Mouse (Mus musculus): Measurements from ENCODE around the gene Olfr877. TPM values are rescaled to one million over a fixed set of nuclear protein-coding genes. Genes with fewer than 3 reads are reported as not detected.

Gene Olfr877
- polyA plus RNA-seq (2014; fragmentation: Nextera tagmentation; extraction: Ambion mirVana), result not detected in 2 replicates

DNA sequence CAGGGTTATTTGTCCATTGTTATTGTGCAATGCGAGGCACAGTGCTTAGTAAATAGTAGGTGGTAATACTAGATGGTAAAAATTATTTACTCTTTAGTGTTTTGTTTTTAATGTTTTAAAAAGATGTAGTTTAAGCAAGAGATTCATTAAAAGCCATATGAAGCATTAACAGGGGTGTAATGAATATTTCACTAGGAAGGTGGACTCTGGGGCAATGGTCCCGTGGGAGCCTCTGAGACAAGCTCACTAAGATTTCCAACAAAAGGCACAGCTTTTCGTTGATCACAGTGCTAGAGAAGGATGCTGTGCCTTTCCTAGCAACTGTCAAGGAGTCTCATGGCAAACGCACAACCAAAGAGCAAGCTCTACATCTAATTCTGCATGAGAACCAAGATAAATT lies at the start of gene Olfr877:
Olfr877 (plus strand) TSS at position 301 of the 400 bp plus-strand sequence.
- no peak within 1 kb of the TSS for H3K4me3 ChIP-seq (replicated peaks; ENCODE audit: low read length)
- DNase-seq (ENCODE audit: low spot score) (no peak), ATAC-seq (ENCODE audit: low FRiP score) (no peak)
- H3K9me3 ChIP-seq (ENCODE audit: control insufficient read depth, low read length), result no peaks in the 10 kb centered on the region
- H3K4me1 ChIP-seq (replicated peaks; ENCODE audit: control insufficient read depth, insufficient read depth, low read length), result no peaks in the 10 kb centered on the region
- H3K36me3 ChIP-seq (replicated peaks; ENCODE audit: control insufficient read depth, insufficient read depth), result no peaks in the 10 kb centered on the region
- H3K9ac ChIP-seq, result no peak within 1 kb of the TSS
- H3K27me3 ChIP-seq (ENCODE audit: control insufficient read depth, insufficient read depth, low read length), result no peaks in the 10 kb centered on the region
- no peak within 1 kb of the TSS for H3K4me2 ChIP-seq (replicated peaks)
- 80% methylated on average over 4 of the region's 4 CpGs for WGBS
- H3K27ac ChIP-seq, result no peak within 1 kb of the TSS

- Histone ChIP-seq H3K36me3 (replicated peaks; ENCODE audit: control insufficient read depth, insufficient read depth) (no peaks in the 10 kb centered on the region), H3K4me1 (replicated peaks; ENCODE audit: control insufficient read depth, insufficient read depth, low read length) (no peaks in the 10 kb centered on the region), H3K9ac (no peak overlapping the region), H3K4me2 (replicated peaks) (no peak overlapping the region), H3K27ac (no peak overlapping the region), H3K27me3 (ENCODE audit: control insufficient read depth, insufficient read depth, low read length) (no peaks in the 10 kb centered on the region), H3K4me3 (replicated peaks; ENCODE audit: low read length) (no peak overlapping the region), H3K9me3 (ENCODE audit: control insufficient read depth, low read length) (no peaks in the 10 kb centered on the region)
- DNase-seq (ENCODE audit: low spot score) (no peak), ATAC-seq (ENCODE audit: low FRiP score) (no peak)
Measured at GRCm38 (mm10) chr9:37807235-37807634, 46.8 kb upstream of the Olfr877 start.

GRCm38 (mm10) chr9:37808456-37808855 lies 45.6 kb upstream of the Olfr877 start:
- ATAC-seq (ENCODE audit: low FRiP score) (no peak), DNase-seq (ENCODE audit: low spot score) (no peak)
- H3K9me3 ChIP-seq (ENCODE audit: control insufficient read depth, low read length), result no peaks in the 10 kb centered on the region

GRCm38 (mm10) chr9:37808976-37809375 lies 45.1 kb upstream of the Olfr877 start:
- no peak for DNase-seq (ENCODE audit: low spot score)

More at GRCm38 (mm10) chr9:37808456-37808855, 45.6 kb upstream of the Olfr877 start:
- no peak overlapping the region for H3K27ac ChIP-seq
- no peak overlapping the region for H3K9ac ChIP-seq
- no peaks in the 10 kb centered on the region for H3K27me3 ChIP-seq (ENCODE audit: control insufficient read depth, insufficient read depth, low read length)
- no peaks in the 10 kb centered on the region for H3K36me3 ChIP-seq (replicated peaks; ENCODE audit: control insufficient read depth, insufficient read depth)
- H3K4me1 ChIP-seq (replicated peaks; ENCODE audit: control insufficient read depth, insufficient read depth, low read length), result no peaks in the 10 kb centered on the region
- WGBS, result 96% methylated on average over 3 of the region's 3 CpGs
- no peak overlapping the region for H3K4me3 ChIP-seq (replicated peaks; ENCODE audit: low read length)
- H3K4me2 ChIP-seq (replicated peaks), result no peak overlapping the region

GRCm38 (mm10) chr9:37814696-37815095 lies 39.4 kb upstream of the Olfr877 start:
- Histone ChIP-seq H3K9ac (no peak overlapping the region), H3K36me3 (replicated peaks; ENCODE audit: control insufficient read depth, insufficient read depth) (no peaks in the 10 kb centered on the region), H3K4me2 (replicated peaks) (no peak overlapping the region), H3K27ac (no peak overlapping the region), H3K9me3 (ENCODE audit: control insufficient read depth, low read length) (no peaks in the 10 kb centered on the region), H3K4me1 (replicated peaks; ENCODE audit: control insufficient read depth, insufficient read depth, low read length) (no peaks in the 10 kb centered on the region), H3K4me3 (replicated peaks; ENCODE audit: low read length) (no peak overlapping the region), H3K27me3 (ENCODE audit: control insufficient read depth, insufficient read depth, low read length) (no peaks in the 10 kb centered on the region)
- WGBS, result 40% methylated on average over 3 of the region's 3 CpGs
- peak; percentile 50 for DNase-seq (ENCODE audit: low spot score)
- ATAC-seq (ENCODE audit: low FRiP score), result no peak

More at GRCm38 (mm10) chr9:37808976-37809375, 45.1 kb upstream of the Olfr877 start:
- H3K27me3 ChIP-seq (ENCODE audit: control insufficient read depth, insufficient read depth, low read length), result no peaks in the 10 kb centered on the region
- H3K36me3 ChIP-seq (replicated peaks; ENCODE audit: control insufficient read depth, insufficient read depth), result no peaks in the 10 kb centered on the region
- no peak overlapping the region for H3K4me3 ChIP-seq (replicated peaks; ENCODE audit: low read length)
- H3K27ac ChIP-seq, result no peak overlapping the region
- H3K9me3 ChIP-seq (ENCODE audit: control insufficient read depth, low read length), result no peaks in the 10 kb centered on the region
- WGBS, result 77% methylated on average over 2 of the region's 2 CpGs
- no peaks in the 10 kb centered on the region for H3K4me1 ChIP-seq (replicated peaks; ENCODE audit: control insufficient read depth, insufficient read depth, low read length)
- no peak for ATAC-seq (ENCODE audit: low FRiP score)
- no peak overlapping the region for H3K9ac ChIP-seq
- H3K4me2 ChIP-seq (replicated peaks), result no peak overlapping the region

- H3K9me3 ChIP-seq (ENCODE audit: control insufficient read depth, low read length), result no peaks in the 10 kb centered on the region
- no peak overlapping the region for H3K4me2 ChIP-seq (replicated peaks)
- H3K4me3 ChIP-seq (replicated peaks; ENCODE audit: low read length), result no peak overlapping the region
- no peak overlapping the region for H3K9ac ChIP-seq
- ATAC-seq (ENCODE audit: low FRiP score), result no peak
- no peaks in the 10 kb centered on the region for H3K27me3 ChIP-seq (ENCODE audit: control insufficient read depth, insufficient read depth, low read length)
- no peak overlapping the region for H3K27ac ChIP-seq
- no peak for DNase-seq (ENCODE audit: low spot score)
- no peaks in the 10 kb centered on the region for H3K36me3 ChIP-seq (replicated peaks; ENCODE audit: control insufficient read depth, insufficient read depth)
- no peaks in the 10 kb centered on the region for H3K4me1 ChIP-seq (replicated peaks; ENCODE audit: control insufficient read depth, insufficient read depth, low read length)
Measured at GRCm38 (mm10) chr9:37829881-37830280, 24.2 kb upstream of the Olfr877 start.

DNA sequence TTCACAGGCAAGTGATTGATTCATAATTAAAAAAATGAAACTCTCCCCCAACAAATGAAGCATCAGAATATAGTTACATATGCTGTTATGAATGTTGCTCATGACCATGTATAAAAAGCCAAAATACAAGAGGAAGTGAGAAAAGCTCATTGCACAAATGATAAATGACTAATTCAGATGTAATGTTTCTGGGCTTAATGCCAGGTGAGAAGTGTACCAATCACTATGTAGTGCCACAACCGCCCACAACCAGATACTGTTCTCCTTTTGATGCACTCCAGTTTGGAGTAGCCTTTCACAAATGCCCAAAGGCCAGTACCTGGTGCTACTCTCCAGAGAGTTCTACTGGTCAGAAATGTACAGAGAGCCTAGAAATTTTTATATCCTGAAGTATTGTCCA lies 20.7 kb upstream of the Olfr877 start:
- Histone ChIP-seq H3K9ac (no peak overlapping the region), H3K27ac (no peak overlapping the region), H3K4me1 (replicated peaks; ENCODE audit: control insufficient read depth, insufficient read depth, low read length) (no peaks in the 10 kb centered on the region), H3K4me2 (replicated peaks) (no peak overlapping the region), H3K9me3 (ENCODE audit: control insufficient read depth, low read length) (no peaks in the 10 kb centered on the region), H3K4me3 (replicated peaks; ENCODE audit: low read length) (no peak overlapping the region), H3K36me3 (replicated peaks; ENCODE audit: control insufficient read depth, insufficient read depth) (no peaks in the 10 kb centered on the region), H3K27me3 (ENCODE audit: control insufficient read depth, insufficient read depth, low read length) (no peaks in the 10 kb centered on the region)
- DNase-seq (ENCODE audit: low spot score), result no peak
- no peak for ATAC-seq (ENCODE audit: low FRiP score)
- 91% methylated on average over 1 of the region's 1 CpGs for WGBS

DNA sequence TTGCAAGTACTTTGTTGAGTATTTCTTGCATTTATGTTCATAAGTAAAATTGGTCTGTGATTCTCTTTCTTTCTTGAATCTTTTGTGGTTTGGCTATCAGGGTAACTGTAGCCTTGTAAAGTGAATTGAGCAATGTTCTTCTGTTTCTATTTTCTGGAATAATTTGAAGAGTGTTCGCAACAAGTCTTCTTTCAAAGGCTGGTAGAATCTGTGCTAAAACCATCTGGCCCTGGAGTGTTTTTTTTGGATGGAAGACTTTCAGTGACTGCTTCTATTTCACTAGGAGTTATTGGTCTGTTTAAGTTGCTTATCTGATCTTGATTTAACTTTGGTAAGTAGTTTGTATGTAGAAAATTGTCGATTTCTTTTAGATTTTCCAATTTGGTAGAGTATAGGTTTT lies 4.8 kb upstream of the Olfr877 start:
- Histone ChIP-seq H3K9ac (no peak overlapping the region), H3K9me3 (ENCODE audit: control insufficient read depth, low read length) (no peaks in the 10 kb centered on the region), H3K36me3 (replicated peaks; ENCODE audit: control insufficient read depth, insufficient read depth) (no peaks in the 10 kb centered on the region), H3K4me2 (replicated peaks) (no peak overlapping the region), H3K27ac (no peak overlapping the region), H3K4me3 (replicated peaks; ENCODE audit: low read length) (no peak overlapping the region), H3K27me3 (ENCODE audit: control insufficient read depth, insufficient read depth, low read length) (no peaks in the 10 kb centered on the region), H3K4me1 (replicated peaks; ENCODE audit: control insufficient read depth, insufficient read depth, low read length) (no peaks in the 10 kb centered on the region)
- 86% methylated on average over 2 of the region's 2 CpGs for WGBS
- DNase-seq (ENCODE audit: low spot score), result no peak
- ATAC-seq (ENCODE audit: low FRiP score), result no peak

DNA sequence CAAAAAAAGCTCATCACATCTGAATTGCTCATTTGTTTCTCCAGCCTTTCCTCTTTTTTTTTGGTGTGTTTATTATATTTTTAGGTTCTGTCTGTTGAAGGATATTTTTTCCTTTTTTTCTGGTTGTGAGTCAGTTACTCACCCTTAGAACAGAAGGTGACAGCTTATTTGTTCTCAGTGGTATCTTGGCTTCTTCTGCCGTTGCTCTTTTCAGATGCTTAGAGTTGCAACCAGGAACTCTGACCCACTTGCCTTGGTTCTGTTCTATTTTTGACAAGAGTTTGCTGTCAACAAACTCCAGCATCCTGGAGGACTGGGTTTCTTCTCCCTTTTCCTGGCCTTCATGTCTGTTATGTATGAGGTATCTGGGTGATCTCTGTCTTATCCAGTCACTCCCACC lies 9.3 kb downstream of the Olfr877 start:
- no peaks in the 10 kb centered on the region for H3K4me1 ChIP-seq (replicated peaks; ENCODE audit: control insufficient read depth, insufficient read depth, low read length)
- DNase-seq (ENCODE audit: low spot score) (no peak), ATAC-seq (ENCODE audit: low FRiP score) (no peak)
- H3K27me3 ChIP-seq (ENCODE audit: control insufficient read depth, insufficient read depth, low read length), result no peaks in the 10 kb centered on the region
- H3K4me2 ChIP-seq (replicated peaks), result no peak overlapping the region
- no peaks in the 10 kb centered on the region for H3K9me3 ChIP-seq (ENCODE audit: control insufficient read depth, low read length)
- no peak overlapping the region for H3K9ac ChIP-seq
- 64% methylated on average over 1 of the region's 1 CpGs for whole genome bisulfite sequencing
- H3K4me3 ChIP-seq (replicated peaks; ENCODE audit: low read length), result no peak overlapping the region
- H3K27ac ChIP-seq, result no peak overlapping the region
- H3K36me3 ChIP-seq (replicated peaks; ENCODE audit: control insufficient read depth, insufficient read depth), result no peaks in the 10 kb centered on the region

DNA sequence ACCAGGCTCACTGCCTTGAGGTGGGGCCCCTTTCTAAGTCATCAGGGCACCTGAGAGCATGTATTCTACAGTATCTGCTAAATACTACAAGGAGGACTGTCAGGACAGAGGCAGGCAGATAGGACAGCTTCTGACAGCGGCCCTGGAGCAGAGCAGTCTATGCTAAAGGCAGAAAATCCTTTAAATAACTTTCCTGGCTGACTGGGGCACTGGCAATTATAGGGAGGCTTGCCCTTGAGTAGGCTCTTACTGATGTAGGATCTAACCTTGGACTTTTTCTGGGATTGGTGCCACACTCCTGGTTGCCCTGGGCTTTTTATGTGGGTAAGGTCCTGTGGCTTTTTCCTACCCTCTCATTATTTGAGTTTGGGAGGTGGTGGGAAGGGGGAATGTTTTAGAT lies 16.2 kb downstream of the Olfr877 start:
- Histone ChIP-seq H3K4me3 (replicated peaks; ENCODE audit: low read length) (no peak overlapping the region), H3K9ac (no peak overlapping the region), H3K36me3 (replicated peaks; ENCODE audit: control insufficient read depth, insufficient read depth) (no peaks in the 10 kb centered on the region), H3K27me3 (ENCODE audit: control insufficient read depth, insufficient read depth, low read length) (no peaks in the 10 kb centered on the region), H3K4me2 (replicated peaks) (no peak overlapping the region), H3K4me1 (replicated peaks; ENCODE audit: control insufficient read depth, insufficient read depth, low read length) (no peaks in the 10 kb centered on the region), H3K27ac (no peak overlapping the region), H3K9me3 (ENCODE audit: control insufficient read depth, low read length) (no peaks in the 10 kb centered on the region)
- no peak for DNase-seq (ENCODE audit: low spot score)
- no peak for ATAC-seq (ENCODE audit: low FRiP score)
- 65% methylated on average over 1 of the region's 1 CpGs for WGBS

Data from hindbrain, embryonic 14.5 days (tissue).